Mouse (Mus musculus): ENCODE results near the gene Mup21. TPM values are rescaled to one million over a fixed set of nuclear protein-coding genes. Genes with fewer than 3 reads are reported as not detected.
"Not testable (repeated sequence)": the region's sequence is repeated elsewhere in the genome, so short reads cannot be mapped to it uniquely, and the experiment has no call there.

Mup21 gene
- total RNA-seq (2021) (not detected), polyA plus RNA-seq (2012; rRNA removed) (not detected in 2 replicates)
- long read RNA-seq: 0 reads

DNA sequence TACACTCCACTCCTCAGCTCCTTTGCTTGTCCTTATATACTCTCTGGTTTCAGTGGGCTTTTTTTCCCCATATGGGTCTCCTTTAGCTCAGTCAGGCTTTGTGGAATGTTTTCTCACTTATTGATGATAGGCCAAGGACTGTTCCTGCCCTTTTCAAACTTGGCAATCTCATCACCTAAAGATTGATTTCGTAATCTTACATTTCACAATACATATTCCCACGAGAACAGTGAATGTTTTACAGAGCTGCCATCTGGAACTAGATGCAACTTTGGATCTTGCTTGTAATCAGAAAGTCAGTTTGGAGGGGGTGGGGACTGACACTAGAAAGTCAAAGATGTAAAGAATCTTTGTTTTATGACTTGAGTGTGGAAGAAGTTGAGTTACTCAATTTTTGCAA, at the start of gene Mup21:
Gene Mup21, minus strand, starts transcription at position 53 of the 400 bp plus-strand sequence.
- DNase-seq: no peak

DNA sequence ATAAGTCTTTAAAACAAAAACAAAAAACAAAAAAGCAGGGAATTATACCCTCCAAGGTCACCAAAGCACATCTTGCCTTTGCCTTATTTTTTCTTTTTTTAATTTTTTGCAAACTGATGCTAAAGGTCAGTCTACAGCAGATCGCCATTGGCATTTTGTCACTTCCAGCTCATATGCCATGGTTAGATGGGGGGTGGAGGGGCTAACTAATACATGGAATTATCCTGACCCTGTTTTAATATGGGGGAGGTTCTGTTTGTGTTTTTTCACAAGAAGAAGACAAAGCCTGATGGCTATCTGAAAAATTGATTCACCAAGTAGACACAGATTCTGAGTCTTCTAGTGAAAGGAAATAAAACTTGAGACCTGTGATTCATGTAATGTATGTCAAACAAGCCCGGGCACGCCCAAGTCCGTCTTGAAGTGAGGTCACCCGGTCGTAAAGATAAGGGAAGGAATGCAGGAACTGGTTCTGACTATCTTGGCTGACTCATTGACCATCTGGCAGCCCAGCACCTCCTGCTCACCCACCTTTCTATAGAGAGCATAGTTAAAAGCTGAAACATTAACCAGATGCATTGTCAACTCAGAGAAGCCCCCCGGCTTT, 49.4 kb upstream of the Mup21 start:
- DNase-seq: no peak

DNA sequence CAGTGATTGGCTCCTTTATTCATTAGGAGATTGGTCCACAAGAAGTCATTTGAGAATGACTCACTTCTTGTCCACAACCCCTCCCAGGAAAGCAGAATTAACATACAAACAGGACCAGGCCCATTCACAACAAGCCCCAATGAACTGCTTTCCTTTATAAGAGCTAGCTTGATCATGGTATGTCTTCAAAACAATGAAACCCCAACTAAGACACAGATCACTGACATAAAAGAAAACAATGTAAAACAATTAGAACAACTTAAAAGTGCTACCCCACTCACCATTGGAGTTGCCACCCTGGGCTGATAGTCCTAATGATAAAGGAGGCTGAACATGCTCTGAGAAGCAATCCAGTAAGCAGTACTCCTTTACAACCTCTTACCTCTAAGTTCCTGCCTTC, 38.1 kb upstream of the Mup21 start:
- DNase-seq: no peak

DNA sequence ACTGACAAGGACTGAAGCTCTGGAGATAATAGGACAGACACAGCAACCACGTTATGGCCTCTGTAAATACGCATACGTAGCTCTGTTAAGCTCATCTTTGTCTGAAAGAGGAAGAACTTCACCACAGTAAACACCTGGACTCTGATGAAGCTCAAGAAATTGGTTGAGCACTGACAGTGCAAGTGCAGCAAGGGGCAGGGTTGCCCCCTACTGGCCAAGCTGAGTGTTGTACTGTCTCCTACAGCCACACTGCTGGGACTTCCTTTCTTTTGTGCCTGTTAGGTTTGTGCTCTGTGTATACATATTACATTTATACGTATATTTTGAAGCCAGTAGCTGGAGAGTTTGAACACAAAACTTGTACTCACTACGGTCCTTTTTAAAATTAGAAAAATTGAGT, 26.6 kb upstream of the Mup21 start:
- DNase-seq: peak; percentile 19

DNA sequence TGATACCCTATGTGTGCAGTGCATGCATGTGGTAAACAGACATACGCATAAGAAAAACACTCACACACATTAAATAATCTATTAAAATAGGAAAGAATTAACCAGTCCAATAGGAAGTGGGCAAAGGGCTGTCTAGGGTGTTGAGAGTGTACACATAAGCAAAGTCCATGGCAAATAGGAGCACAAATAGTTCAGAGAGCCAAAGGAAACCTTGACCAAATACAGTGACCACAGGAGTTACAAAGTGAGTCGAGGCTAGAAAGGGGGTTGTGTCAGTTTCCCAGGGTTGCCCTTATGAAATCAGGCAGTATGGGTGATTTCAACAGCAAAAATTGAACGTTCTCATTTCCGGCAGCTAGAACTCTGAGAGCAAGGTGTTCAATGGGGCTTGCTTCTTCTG, 23.8 kb upstream of the Mup21 start:
- no peak for DNase-seq

DNA sequence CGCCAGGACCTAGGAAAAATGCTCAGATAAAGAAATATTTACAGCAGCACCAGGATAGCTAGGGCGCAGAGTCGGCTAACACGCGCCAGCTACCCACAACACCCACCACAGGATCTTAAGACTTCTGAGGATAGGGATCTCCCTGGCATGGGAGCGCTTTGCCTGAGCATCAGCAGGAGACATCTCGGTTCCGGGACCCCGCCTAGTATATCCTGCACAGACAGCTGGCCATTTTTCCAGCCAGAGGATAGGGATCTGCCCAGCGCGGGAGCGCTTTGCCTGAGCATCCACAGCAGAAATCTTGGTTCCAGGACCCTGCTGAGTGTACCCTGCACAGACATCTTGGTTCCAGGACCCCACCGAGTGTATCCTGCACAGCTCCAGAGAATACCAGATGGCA, 17.0 kb upstream of the Mup21 start:
- DNase-seq: not testable (repeated sequence)

DNA sequence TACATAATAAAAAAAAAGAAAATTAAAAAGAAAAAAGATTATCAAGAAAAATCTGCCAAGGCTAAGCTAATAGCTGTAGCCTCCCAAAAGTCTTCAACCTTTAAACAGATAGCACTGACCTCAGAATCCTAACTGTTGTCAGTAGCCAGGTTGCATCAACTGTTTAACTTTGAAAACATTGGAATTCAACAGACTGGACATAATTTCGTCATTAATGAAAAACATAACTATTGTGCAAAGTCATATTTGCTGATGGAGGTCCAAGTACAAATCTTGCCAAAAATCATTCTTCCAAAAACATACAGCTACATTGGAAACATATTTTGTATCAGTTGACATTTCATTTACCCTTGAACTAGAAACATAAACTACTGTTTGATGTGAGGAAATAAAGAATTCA, 7.7 kb upstream of the Mup21 start:
- no peak for DNase-seq

DNA sequence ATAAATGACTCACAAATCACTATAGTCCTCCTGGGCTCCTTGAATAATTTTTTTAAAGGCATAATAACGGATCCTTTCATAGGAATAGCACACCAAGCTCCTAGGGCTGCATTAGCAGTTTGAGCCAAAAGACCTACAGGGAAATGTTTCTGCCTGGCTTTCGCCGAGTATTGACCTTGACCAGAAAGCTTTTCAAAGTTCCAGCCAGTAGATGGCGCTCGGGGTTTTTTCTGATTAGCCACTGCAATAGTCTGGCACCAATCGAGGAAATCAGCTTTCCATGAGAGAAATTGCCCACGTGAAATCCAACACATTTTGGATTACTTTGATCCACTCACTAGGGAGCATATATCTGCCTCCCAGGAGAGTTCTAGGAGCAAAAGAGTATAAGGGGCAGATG, 17.0 kb downstream of the Mup21 start:
- DNase-seq: peak; percentile 56

DNA sequence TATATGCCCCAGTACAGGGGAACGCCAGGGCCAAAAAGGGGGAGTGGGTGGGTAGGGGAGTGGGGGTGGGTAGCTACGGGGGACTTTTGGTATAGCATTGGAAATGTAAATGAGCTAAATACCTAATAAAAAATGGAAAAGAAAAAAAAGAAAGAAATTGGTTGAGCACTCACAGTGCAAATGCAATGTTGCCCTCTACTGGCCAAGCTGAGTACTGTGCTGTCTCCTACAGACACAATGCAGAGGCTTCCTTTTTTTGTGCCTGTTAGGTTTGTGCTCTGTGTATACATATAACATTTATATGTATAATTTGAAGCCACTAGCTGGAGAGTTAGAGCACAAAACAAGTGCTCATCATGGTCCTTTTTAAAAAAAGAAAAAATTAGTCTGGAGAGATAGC, 47.3 kb downstream of the Mup21 start:
- not testable (repeated sequence) for DNase-seq

Other genes with a start within 250 kb of the Mup21 start
- not detected for gene Mup20, start 96.7 kb downstream of the Mup21 start, total RNA-seq (2021)
- gene Mup20, start 96.7 kb downstream of the Mup21 start, polyA plus RNA-seq (2012; rRNA removed): not detected in 2 replicates
- 10 to 100 TPM in 1 of 2 experiments, 1 to 10 TPM in 1; 1.4 to 15.0 TPM for gene Mup3, start 63.5 kb downstream of the Mup21 start, total RNA-seq (2021)
- gene Mup3, start 63.5 kb downstream of the Mup21 start, polyA plus RNA-seq (2012; rRNA removed): 0.11 and 1.1 TPM in 2 replicates
- 1 to 10 TPM; 5.3 to 7.3 TPM for gene Zfp37, start 80.2 kb upstream of the Mup21 start, total RNA-seq (2021)
- gene Zfp37, start 80.2 kb upstream of the Mup21 start, polyA plus RNA-seq (2012; rRNA removed): 0.06 and 0.10 TPM in 2 replicates
- gene Slc31a2, start 111.7 kb upstream of the Mup21 start, total RNA-seq (2021): 10 to 100 TPM; 21.2 to 51.9 TPM
- 40.5 and 44.4 TPM in 2 replicates for gene Slc31a2, start 111.7 kb upstream of the Mup21 start, polyA plus RNA-seq (2012; rRNA removed)
- 10 to 100 TPM; 35.2 to 36.9 TPM for gene Fkbp15, start 209.7 kb upstream of the Mup21 start, total RNA-seq (2021)
- 21.8 and 27.4 TPM in 2 replicates for gene Fkbp15, start 209.7 kb upstream of the Mup21 start, polyA plus RNA-seq (2012; rRNA removed)
- gene Slc31a1, start 209.9 kb upstream of the Mup21 start, total RNA-seq (2021): 10 to 100 TPM; 50.1 to 50.7 TPM
- gene Slc31a1, start 209.9 kb upstream of the Mup21 start, polyA plus RNA-seq (2012; rRNA removed): 11.6 and 12.3 TPM in 2 replicates